Mouse (Mus musculus): ENCODE results near the gene Cyp2d12. TPM values are rescaled to one million over a fixed set of nuclear protein-coding genes. Genes with fewer than 3 reads are reported as not detected.
"Not testable (repeated sequence)": the region's sequence is repeated elsewhere in the genome, so short reads cannot be mapped to it uniquely, and the experiment has no call there.

The Cyp2d12 gene
- not detected for total RNA-seq (2021)
- long read RNA-seq, experiment 1: 0 reads
- long read RNA-seq, experiment 2: 0 reads

DNA sequence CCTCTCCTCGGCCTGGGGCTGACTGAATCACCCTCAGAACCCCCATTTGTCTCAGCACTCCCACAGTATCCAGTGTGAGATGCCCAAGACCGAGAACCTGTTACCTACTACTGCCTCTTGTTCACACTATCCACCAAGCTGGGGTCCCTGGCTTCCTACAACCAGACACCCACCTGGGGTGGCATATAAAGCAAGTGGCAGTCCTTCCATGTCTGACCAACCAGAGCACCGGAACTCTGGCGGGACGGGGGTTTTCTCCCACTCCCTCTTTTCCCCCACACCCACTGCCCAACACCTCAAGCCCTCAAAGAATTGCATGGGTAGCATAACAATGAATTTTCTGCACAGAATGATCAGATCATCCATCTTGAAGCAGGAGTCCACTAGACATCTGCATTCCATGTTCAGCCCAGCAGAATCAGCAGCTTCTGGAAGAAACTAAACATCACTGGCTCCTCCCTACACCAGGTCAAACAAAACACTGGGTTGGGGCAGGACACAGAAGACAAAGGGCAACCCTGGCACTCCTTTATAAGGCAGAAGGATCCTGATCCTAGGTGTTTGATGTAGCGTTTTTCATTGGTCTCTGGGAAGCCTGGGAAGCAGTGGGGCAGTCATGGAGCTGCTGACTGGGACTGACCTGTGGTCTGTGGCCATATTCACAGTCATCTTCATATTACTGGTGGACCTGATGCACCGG is at the start of gene Cyp2d12:
Gene Cyp2d12, plus strand, starts transcription at position 542 of the 700 bp plus-strand sequence.
- DNase-seq (ENCODE audit: low spot score in 2 of 2): no peak

DNA sequence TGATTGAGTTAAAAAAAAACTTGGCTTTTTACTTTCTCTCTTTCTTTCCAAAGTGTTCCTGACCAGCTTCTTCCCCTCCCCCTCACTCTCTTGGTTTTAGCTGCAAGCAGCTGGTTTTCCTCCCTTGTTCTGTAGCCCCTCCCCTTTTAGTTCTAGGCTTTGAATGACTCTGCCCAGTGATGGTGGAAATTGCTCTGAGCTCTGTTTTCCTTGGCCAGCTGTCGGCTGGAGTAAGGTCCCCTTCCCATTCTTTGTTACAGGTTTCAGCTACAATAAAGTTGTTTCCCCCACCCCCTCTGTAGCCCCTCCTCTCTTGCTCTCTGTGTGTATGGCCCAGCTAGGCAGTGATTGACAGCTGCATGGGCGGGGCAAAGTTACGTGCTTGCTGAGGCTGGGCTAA is 47.9 kb upstream of the Cyp2d12 start:
- DNase-seq (ENCODE audit: low spot score in 2 of 2): no peak

GRCm38 (mm10) chr15:82507740-82508139 is 47.1 kb upstream of the Cyp2d12 start:
- DNase-seq (ENCODE audit: low spot score in 2 of 2): not testable (repeated sequence)

DNA sequence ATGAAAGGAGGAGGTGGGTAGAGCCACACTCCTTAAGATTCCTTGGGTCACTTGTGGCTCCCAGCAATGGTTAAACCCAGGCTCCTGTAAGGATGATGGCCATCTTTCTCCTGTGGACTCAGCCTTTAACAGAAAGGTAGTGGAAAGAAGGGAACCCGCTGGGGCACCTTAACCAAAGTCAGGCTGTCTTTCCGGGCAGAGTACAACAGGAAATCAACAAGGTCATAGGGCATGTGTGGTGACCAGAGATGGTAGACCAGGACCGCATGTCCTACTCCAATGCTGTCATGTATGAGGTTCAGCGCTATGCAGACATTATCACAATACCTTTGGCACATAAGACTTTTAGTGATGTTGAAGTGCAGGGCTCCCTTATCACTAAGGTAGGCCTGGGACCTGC is 45.4 kb upstream of the Cyp2d12 start:
- DNase-seq (ENCODE audit: low spot score in 2 of 2): not testable (repeated sequence)

GRCm38 (mm10) chr15:82510500-82510899 is 44.4 kb upstream of the Cyp2d12 start:
- DNase-seq (ENCODE audit: low spot score in 2 of 2): not testable (repeated sequence)

GRCm38 (mm10) chr15:82512111-82512510 is 42.8 kb upstream of the Cyp2d12 start:
- not testable (repeated sequence) for DNase-seq (ENCODE audit: low spot score in 2 of 2)

DNA sequence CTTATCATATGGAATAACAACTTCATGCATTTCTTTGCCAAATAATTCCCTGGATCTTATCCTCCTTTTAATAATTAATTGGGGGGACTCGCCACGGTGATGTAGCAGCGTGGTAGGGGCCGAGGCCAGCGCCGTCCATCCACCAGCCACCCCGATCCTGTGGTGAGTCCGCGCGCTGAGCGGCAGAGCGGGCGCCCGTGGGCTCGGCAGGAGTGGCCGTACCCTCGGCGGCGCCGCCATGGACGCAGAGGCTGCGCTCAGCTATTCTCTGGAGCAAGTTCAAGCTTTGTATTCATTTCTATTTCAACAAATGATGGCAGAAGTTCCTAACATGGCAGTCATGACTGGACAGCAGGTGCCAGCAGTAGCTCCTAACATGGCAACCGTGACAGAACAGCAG is 38.7 kb upstream of the Cyp2d12 start:
- not testable (repeated sequence) for DNase-seq (ENCODE audit: low spot score in 2 of 2)

DNA sequence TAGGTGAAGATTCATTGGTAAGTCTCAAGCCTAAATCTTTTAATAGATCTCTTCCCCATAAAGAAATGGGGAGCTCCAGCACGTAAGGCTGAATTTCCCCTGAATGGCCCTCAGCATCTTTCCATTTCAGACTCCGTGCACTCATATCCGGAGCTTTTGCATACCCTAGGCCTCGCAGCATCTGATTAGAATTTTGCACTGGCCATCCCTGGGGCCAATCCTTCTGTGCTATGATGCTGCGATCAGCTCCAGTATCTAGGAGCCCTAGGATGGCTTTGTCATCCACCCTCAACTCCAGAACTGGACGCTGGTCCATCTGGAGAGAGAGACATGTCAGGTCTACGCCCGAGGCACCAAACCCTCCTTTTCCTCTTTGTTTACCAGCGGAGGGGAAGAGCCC is 27.5 kb upstream of the Cyp2d12 start:
- not testable (repeated sequence) for DNase-seq (ENCODE audit: low spot score in 2 of 2)

- not testable (repeated sequence) for DNase-seq (ENCODE audit: low spot score in 2 of 2)
Observed at GRCm38 (mm10) chr15:82532721-82533120, 22.2 kb upstream of the Cyp2d12 start.

DNA sequence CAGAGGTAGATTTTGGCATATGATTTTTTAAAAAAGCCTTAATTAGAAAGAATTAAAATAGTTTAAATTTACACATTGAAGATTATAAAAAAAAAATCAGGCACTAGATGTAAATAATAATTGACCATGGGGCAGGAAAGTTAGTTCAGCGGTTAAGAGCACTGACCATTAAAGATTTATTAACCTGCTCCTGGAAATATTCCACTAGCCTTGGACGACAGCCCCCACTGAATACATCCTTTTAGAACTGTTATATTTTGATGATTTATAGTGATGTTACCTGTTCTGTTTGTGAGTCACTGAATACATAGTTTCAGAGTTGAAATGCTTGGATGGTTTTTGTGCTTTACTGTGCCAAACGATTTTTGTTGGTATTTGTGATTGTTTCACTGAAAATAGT is 11.9 kb upstream of the Cyp2d12 start:
- not testable (repeated sequence) for DNase-seq (ENCODE audit: low spot score in 2 of 2)

DNA sequence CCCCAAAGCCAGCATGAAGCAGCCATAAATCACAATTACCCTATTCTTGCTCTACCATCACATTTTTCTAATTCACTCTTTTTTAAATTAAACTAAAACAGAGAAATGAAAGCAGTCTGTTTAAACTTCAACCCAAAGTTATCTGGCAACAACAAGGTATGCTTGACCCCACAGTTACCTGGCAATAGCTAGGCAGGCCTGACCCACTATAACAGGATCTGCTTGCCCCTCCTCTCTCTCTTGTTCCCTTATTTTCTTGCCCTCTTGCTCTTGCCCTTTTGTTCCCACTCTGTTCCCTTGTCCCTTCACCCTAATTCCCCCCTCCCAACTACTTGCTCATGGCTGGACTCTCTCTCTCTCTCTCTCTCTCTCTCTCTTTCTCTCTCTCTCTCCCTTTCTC is 10.3 kb upstream of the Cyp2d12 start:
- DNase-seq (ENCODE audit: low spot score in 2 of 2): not testable (repeated sequence)

DNA sequence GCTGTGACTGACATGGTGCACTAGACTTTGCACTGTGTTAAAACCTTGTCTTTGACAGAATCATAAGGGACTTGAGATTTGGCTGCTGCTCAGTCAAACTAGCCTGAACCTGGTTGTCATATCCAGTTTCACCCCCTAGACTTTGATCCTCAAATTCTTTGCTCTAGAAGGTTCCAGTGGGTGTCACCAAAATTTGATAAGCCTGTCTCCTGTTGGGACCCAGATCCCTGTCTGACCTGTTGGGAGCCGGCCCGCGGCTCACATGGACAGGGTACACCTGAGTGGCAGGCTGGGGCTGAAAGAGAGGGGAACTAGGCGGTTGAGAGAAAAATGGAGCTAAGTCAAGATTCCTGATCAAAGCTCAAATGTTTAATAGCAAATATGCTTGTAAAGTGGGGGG is 7.1 kb upstream of the Cyp2d12 start:
- not testable (repeated sequence) for DNase-seq (ENCODE audit: low spot score in 2 of 2)

DNA sequence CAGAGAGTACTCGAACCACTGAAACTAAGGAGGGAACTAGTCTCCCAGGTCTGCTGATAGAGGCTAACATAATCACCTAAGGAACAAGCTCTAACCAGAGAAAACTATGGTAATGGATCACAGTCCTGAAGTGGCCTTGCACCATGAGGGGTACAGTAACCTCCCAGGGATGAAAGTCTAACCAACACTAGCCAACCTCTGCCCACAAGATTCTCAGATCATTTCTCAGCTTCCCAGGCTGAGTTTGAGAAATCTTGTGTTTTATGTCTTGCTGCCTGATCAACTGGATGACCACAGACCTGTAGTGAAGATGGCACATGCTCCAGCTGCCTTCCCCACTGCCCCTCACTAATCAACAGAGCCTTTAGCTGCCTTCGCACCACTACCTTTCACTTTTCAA is 1.7 kb upstream of the Cyp2d12 start:
- DNase-seq (ENCODE audit: low spot score in 2 of 2): not testable (repeated sequence)

GRCm38 (mm10) chr15:82572856-82573255 is 18.0 kb downstream of the Cyp2d12 start:
- no peak for DNase-seq (ENCODE audit: low spot score in 2 of 2)

- DNase-seq (ENCODE audit: low spot score in 2 of 2): no peak
Observed at GRCm38 (mm10) chr15:82579071-82579470, 24.2 kb downstream of the Cyp2d12 start.

DNA sequence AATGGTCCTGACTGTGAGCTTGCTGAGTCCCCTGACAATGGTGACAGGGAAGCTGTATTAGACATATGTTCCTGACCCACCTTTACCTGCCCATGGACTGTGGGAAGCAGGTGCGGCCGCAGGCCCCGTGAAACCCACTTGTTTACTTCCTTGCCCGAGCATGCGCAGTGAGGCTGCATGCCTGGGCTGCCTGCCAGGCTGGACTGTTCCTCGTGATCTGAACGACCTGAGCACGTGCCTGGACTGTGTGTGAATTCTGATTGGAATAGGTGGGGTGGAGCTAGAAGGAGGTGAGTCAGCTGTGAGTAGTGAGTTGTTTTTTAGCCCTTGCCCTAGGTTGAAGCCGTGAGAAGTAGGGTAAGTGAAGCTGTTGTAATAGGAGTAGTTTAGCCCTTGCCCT is 27.7 kb downstream of the Cyp2d12 start:
- DNase-seq (ENCODE audit: low spot score in 2 of 2): no peak

Small RNA genes within 50 kb of the gene (microRNA-seq; reads per million reads assigned to microRNA genes)
- not detected for gene Gm27924
- gene Gm28023: not detected

Other genes with a start within 250 kb of the Cyp2d12 start
- 10 to 100 TPM; 42.0 to 44.4 TPM for gene Naga, start 216.1 kb upstream of the Cyp2d12 start, total RNA-seq (2021)
- gene Pheta2, start 216.1 kb upstream of the Cyp2d12 start, total RNA-seq (2021): 10 to 100 TPM in 1 of 2 experiments, 1 to 10 TPM in 1; 8.7 to 10.9 TPM
- gene Smdt1, start 216.1 kb upstream of the Cyp2d12 start, total RNA-seq (2021): 100 to 1,000 TPM; 135 to 144 TPM
- gene Ndufa6, start 200.8 kb upstream of the Cyp2d12 start, total RNA-seq (2021): 100 to 1,000 TPM; 306 to 308 TPM
- 10 to 100 TPM; 17.3 to 17.9 TPM for gene Cyp2d22, start 174.8 kb upstream of the Cyp2d12 start, total RNA-seq (2021)
- under 1 TPM in 1 of 2 experiments, not detected in 1; 0.21 TPM for gene Cyp2d11, start 161.1 kb upstream of the Cyp2d12 start, total RNA-seq (2021)
- under 1 TPM in 1 of 2 experiments, not detected in 1; 0.86 TPM for gene Cyp2d10, start 147.9 kb upstream of the Cyp2d12 start, total RNA-seq (2021)
- gene Cyp2d9, start 121.6 kb upstream of the Cyp2d12 start, total RNA-seq (2021): under 1 TPM in 1 of 2 experiments, not detected in 1; 0.23 TPM
- not detected for gene Cyp2d34, start 65.9 kb downstream of the Cyp2d12 start, total RNA-seq (2021)
- not detected for gene Cyp2d40, start 209.1 kb downstream of the Cyp2d12 start, total RNA-seq (2021)
- 1 to 10 TPM in 1 of 2 experiments, under 1 TPM in 1; 0.22 to 2.5 TPM for gene Cyp2d26, start 239.2 kb downstream of the Cyp2d12 start, total RNA-seq (2021)